Mouse (Mus musculus): ENCODE results near the gene Cradd. TPM values are rescaled to one million over a fixed set of nuclear protein-coding genes. Genes with fewer than 3 reads are reported as not detected.

Gene Cradd
- polyA plus RNA-seq, 1 experiment from 2014 or later: 10.4 TPM

GRCm38 (mm10) chr10:95289819-95290218, 34.1 kb downstream of the Cradd start:
- H3K4me2 ChIP-seq (ENCODE audit: low read length): no peak overlapping the region
- no peaks in the 10 kb centered on the region for H3K27me3 ChIP-seq (replicated peaks; ENCODE audit: control insufficient read depth, insufficient read depth, low read length)
- no peak overlapping the region for H3K4me3 ChIP-seq (replicated peaks; ENCODE audit: low read length)
- ATAC-seq: no peak
- no peak overlapping the region for H3K9ac ChIP-seq (replicated peaks; ENCODE audit: low read depth, low read length)
- H3K36me3 ChIP-seq (ENCODE audit: control insufficient read depth, insufficient read depth): no peaks in the 10 kb centered on the region
- H3K27ac ChIP-seq (ENCODE audit: low read length): no peak overlapping the region
- H3K4me1 ChIP-seq (replicated peaks; ENCODE audit: control insufficient read depth, insufficient read depth, low read length): peaks cover 6% of the 10 kb centered on the region; the same call in 1 of the 2 replicates
- H3K9me3 ChIP-seq (ENCODE audit: control insufficient read depth, low read length): no peaks in the 10 kb centered on the region
- 68% methylated on average over 8 of the region's 8 CpGs for WGBS

DNA sequence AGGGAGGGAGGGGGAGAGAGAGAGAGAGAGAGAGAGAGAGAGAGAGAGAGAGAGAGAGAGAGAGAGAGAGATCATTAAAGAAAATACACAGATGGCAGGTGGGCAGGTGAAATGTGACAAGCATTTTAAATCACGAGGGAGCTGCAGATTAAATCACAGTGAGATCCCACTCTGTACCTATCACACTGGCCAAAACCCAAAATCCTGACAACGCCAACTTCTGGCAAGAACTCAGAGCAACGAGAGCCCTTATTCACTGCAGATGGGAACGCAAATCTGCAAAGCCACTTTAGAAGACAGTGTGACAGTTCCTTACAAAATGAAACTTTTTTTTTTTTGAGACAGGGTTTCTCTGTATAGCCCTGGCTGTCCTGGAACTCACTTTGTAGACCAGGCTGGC, 35.7 kb downstream of the Cradd start:
- Histone ChIP-seq H3K9ac (replicated peaks; ENCODE audit: low read depth, low read length) (no peak overlapping the region), H3K4me3 (replicated peaks; ENCODE audit: low read length) (no peak overlapping the region), H3K27ac (ENCODE audit: low read length) (no peak overlapping the region), H3K4me2 (ENCODE audit: low read length) (no peak overlapping the region), H3K4me1 (replicated peaks; ENCODE audit: control insufficient read depth, insufficient read depth, low read length) (peaks cover 6% of the 10 kb centered on the region; the same call in 1 of the 2 replicates), H3K36me3 (ENCODE audit: control insufficient read depth, insufficient read depth) (no peaks in the 10 kb centered on the region), H3K9me3 (ENCODE audit: control insufficient read depth, low read length) (no peaks in the 10 kb centered on the region), H3K27me3 (replicated peaks; ENCODE audit: control insufficient read depth, insufficient read depth, low read length) (no peaks in the 10 kb centered on the region)
- ATAC-seq: peak; percentile 71
- WGBS: 30% methylated on average over 4 of the region's 4 CpGs

GRCm38 (mm10) chr10:95287351-95287750, 36.6 kb downstream of the Cradd start:
- Histone ChIP-seq H3K27me3 (replicated peaks; ENCODE audit: control insufficient read depth, insufficient read depth, low read length) (no peaks in the 10 kb centered on the region), H3K4me2 (ENCODE audit: low read length) (no peak overlapping the region), H3K27ac (ENCODE audit: low read length) (no peak overlapping the region), H3K9me3 (ENCODE audit: control insufficient read depth, low read length) (no peaks in the 10 kb centered on the region), H3K36me3 (ENCODE audit: control insufficient read depth, insufficient read depth) (no peaks in the 10 kb centered on the region), H3K4me1 (replicated peaks; ENCODE audit: control insufficient read depth, insufficient read depth, low read length) (peaks cover 6% of the 10 kb centered on the region; the same call in 1 of the 2 replicates), H3K4me3 (replicated peaks; ENCODE audit: low read length) (no peak overlapping the region), H3K9ac (replicated peaks; ENCODE audit: low read depth, low read length) (no peak overlapping the region)
- WGBS: 91% methylated on average over 8 of the region's 8 CpGs
- ATAC-seq: no peak

GRCm38 (mm10) chr10:95283434-95283833, 40.5 kb downstream of the Cradd start:
- WGBS: 93% methylated on average over 12 of the region's 12 CpGs
- peaks cover 7% of the 10 kb centered on the region for H3K4me1 ChIP-seq (replicated peaks; ENCODE audit: control insufficient read depth, insufficient read depth, low read length)
- no peak for ATAC-seq
- H3K4me2 ChIP-seq (ENCODE audit: low read length): no peak overlapping the region
- no peaks in the 10 kb centered on the region for H3K9me3 ChIP-seq (ENCODE audit: control insufficient read depth, low read length)
- no peak overlapping the region for H3K4me3 ChIP-seq (replicated peaks; ENCODE audit: low read length)
- H3K27me3 ChIP-seq (replicated peaks; ENCODE audit: control insufficient read depth, insufficient read depth, low read length): no peaks in the 10 kb centered on the region
- H3K9ac ChIP-seq (replicated peaks; ENCODE audit: low read depth, low read length): no peak overlapping the region
- H3K27ac ChIP-seq (ENCODE audit: low read length): no peak overlapping the region
- no peaks in the 10 kb centered on the region for H3K36me3 ChIP-seq (ENCODE audit: control insufficient read depth, insufficient read depth)

GRCm38 (mm10) chr10:95281996-95282395, 41.9 kb downstream of the Cradd start:
- no peaks in the 10 kb centered on the region for H3K27me3 ChIP-seq (replicated peaks; ENCODE audit: control insufficient read depth, insufficient read depth, low read length)
- no peak overlapping the region for H3K4me2 ChIP-seq (ENCODE audit: low read length)
- no peaks in the 10 kb centered on the region for H3K36me3 ChIP-seq (ENCODE audit: control insufficient read depth, insufficient read depth)
- H3K27ac ChIP-seq (ENCODE audit: low read length): no peak overlapping the region
- no peak overlapping the region for H3K4me3 ChIP-seq (replicated peaks; ENCODE audit: low read length)
- peaks cover 7% of the 10 kb centered on the region for H3K4me1 ChIP-seq (replicated peaks; ENCODE audit: control insufficient read depth, insufficient read depth, low read length)
- 93% methylated on average over 3 of the region's 3 CpGs for WGBS
- H3K9me3 ChIP-seq (ENCODE audit: control insufficient read depth, low read length): no peaks in the 10 kb centered on the region
- H3K9ac ChIP-seq (replicated peaks; ENCODE audit: low read depth, low read length): no peak overlapping the region
- no peak for ATAC-seq

DNA sequence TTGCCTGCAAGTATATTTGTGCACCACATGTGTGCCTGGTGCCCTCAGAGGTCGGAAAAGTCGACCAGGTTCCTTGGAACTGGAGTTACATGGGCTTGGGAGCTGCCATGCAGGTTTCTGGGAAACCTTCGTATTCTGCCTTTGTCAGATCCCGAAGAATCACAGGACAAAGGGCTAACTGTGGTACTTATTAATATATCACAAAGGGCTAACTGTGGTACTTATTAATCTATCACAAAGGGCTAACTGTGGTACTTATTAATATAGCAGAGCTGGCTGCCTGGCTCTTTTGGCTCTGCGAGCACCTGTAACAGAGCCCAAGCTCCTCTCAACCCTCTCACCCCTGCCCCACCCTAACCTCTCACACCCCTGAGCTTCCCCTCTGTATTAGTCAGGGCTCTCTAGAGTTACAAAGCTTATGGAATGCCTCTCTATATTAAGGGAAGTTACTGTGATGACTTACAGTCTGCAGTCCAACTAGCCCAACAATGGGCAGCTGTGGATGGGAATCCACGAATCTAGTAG, 42.4 kb downstream of the Cradd start:
- no peaks in the 10 kb centered on the region for H3K27me3 ChIP-seq (replicated peaks; ENCODE audit: control insufficient read depth, insufficient read depth, low read length)
- H3K27ac ChIP-seq (ENCODE audit: low read length): no peak overlapping the region
- no peaks in the 10 kb centered on the region for H3K36me3 ChIP-seq (ENCODE audit: control insufficient read depth, insufficient read depth)
- 84% methylated on average over 6 of the region's 6 CpGs for WGBS
- no peak for ATAC-seq
- no peak overlapping the region for H3K4me2 ChIP-seq (ENCODE audit: low read length)
- H3K9ac ChIP-seq (replicated peaks; ENCODE audit: low read depth, low read length): no peak overlapping the region
- H3K9me3 ChIP-seq (ENCODE audit: control insufficient read depth, low read length): no peaks in the 10 kb centered on the region
- H3K4me1 ChIP-seq (replicated peaks; ENCODE audit: control insufficient read depth, insufficient read depth, low read length): peaks cover 7% of the 10 kb centered on the region
- no peak overlapping the region for H3K4me3 ChIP-seq (replicated peaks; ENCODE audit: low read length)

DNA sequence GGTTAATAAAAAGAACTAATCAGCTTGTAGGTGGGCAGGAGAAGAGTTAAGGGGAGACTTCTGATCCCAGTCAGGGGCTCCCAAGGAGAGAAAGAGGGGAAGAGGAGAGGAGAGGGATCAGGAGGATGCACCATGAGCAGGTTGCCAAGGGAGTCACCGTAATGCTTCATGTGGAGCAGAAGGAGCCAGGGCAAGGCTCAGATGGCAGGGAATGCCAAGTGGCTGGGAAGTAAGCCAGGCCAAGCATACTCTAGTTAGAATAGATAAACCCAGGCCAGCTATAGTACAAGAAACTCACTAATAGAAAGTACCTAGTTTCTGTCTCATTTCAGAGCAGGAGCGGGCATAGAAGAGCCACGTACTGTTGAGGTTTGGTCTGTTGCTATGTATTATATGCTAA, 43.6 kb downstream of the Cradd start:
- Histone ChIP-seq H3K9me3 (ENCODE audit: control insufficient read depth, low read length) (no peaks in the 10 kb centered on the region), H3K4me3 (replicated peaks; ENCODE audit: low read length) (no peak overlapping the region), H3K27me3 (replicated peaks; ENCODE audit: control insufficient read depth, insufficient read depth, low read length) (no peaks in the 10 kb centered on the region), H3K36me3 (ENCODE audit: control insufficient read depth, insufficient read depth) (no peaks in the 10 kb centered on the region), H3K27ac (ENCODE audit: low read length) (no peak overlapping the region), H3K4me2 (ENCODE audit: low read length) (no peak overlapping the region), H3K4me1 (replicated peaks; ENCODE audit: control insufficient read depth, insufficient read depth, low read length) (peaks cover 7% of the 10 kb centered on the region), H3K9ac (replicated peaks; ENCODE audit: low read depth, low read length) (no peak overlapping the region)
- ATAC-seq: peak; percentile 58; the same call in 1 of the 2 replicates
- WGBS: 63% methylated on average over 3 of the region's 3 CpGs

- no peak overlapping the region for H3K27ac ChIP-seq (ENCODE audit: low read length)
- H3K36me3 ChIP-seq (ENCODE audit: control insufficient read depth, insufficient read depth): no peaks in the 10 kb centered on the region
- 83% methylated on average over 1 of the region's 1 CpGs for WGBS
- no peaks in the 10 kb centered on the region for H3K27me3 ChIP-seq (replicated peaks; ENCODE audit: control insufficient read depth, insufficient read depth, low read length)
- no peak for ATAC-seq
- no peaks in the 10 kb centered on the region for H3K9me3 ChIP-seq (ENCODE audit: control insufficient read depth, low read length)
- H3K4me3 ChIP-seq (replicated peaks; ENCODE audit: low read length): no peak overlapping the region
- no peak overlapping the region for H3K4me2 ChIP-seq (ENCODE audit: low read length)
- H3K4me1 ChIP-seq (replicated peaks; ENCODE audit: control insufficient read depth, insufficient read depth, low read length): peaks cover 7% of the 10 kb centered on the region
- no peak overlapping the region for H3K9ac ChIP-seq (replicated peaks; ENCODE audit: low read depth, low read length)
Observed at GRCm38 (mm10) chr10:95279459-95279858, 44.5 kb downstream of the Cradd start.

- no peaks in the 10 kb centered on the region for H3K9me3 ChIP-seq (ENCODE audit: control insufficient read depth, low read length)
Observed at GRCm38 (mm10) chr10:95278085-95278484, 45.8 kb downstream of the Cradd start.

DNA sequence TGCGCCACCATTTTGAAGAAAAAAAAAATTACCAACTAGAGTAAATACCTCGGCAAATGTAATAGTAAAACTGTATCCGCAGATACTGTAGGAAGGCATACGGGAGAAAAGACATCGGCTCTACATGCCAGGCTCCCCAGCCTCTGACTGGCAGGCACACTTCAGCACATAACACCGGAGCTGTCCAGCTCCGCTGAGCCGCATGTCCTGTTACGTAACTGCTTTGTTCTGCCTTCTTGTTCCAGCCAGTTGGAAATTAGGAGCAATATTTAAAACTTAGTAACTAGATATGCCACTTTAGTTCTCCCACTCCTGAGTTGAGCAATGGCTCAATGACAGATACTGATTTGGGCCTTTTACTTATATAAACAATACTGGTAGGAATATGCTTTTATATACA, 48.4 kb downstream of the Cradd start:
- Histone ChIP-seq H3K4me3 (replicated peaks; ENCODE audit: low read length) (no peak overlapping the region), H3K4me2 (ENCODE audit: low read length) (no peak overlapping the region), H3K9me3 (ENCODE audit: control insufficient read depth, low read length) (peaks cover 3% of the 10 kb centered on the region; the same call in 1 of the 2 replicates), H3K4me1 (replicated peaks; ENCODE audit: control insufficient read depth, insufficient read depth, low read length) (peaks cover 4% of the 10 kb centered on the region; the same call in 1 of the 2 replicates), H3K27me3 (replicated peaks; ENCODE audit: control insufficient read depth, insufficient read depth, low read length) (no peaks in the 10 kb centered on the region), H3K9ac (replicated peaks; ENCODE audit: low read depth, low read length) (no peak overlapping the region), H3K27ac (ENCODE audit: low read length) (no peak overlapping the region), H3K36me3 (ENCODE audit: control insufficient read depth, insufficient read depth) (no peaks in the 10 kb centered on the region)
- ATAC-seq: no peak
- WGBS: 94% methylated on average over 9 of the region's 9 CpGs

More at GRCm38 (mm10) chr10:95278085-95278484, 45.8 kb downstream of the Cradd start:
- H3K4me2 ChIP-seq (ENCODE audit: low read length): no peak overlapping the region
- H3K36me3 ChIP-seq (ENCODE audit: control insufficient read depth, insufficient read depth): no peaks in the 10 kb centered on the region
- H3K4me3 ChIP-seq (replicated peaks; ENCODE audit: low read length): no peak overlapping the region
- no peak overlapping the region for H3K9ac ChIP-seq (replicated peaks; ENCODE audit: low read depth, low read length)
- H3K27me3 ChIP-seq (replicated peaks; ENCODE audit: control insufficient read depth, insufficient read depth, low read length): no peaks in the 10 kb centered on the region
- no peak overlapping the region for H3K27ac ChIP-seq (ENCODE audit: low read length)
- no peak for ATAC-seq
- WGBS: 82% methylated on average over 11 of the region's 11 CpGs
- peaks cover 7% of the 10 kb centered on the region for H3K4me1 ChIP-seq (replicated peaks; ENCODE audit: control insufficient read depth, insufficient read depth, low read length)
